Mouse (Mus musculus) spleen, adult 2 months (tissue): Measurements from ENCODE around the gene Fignl2. TPM values are rescaled to one million over a fixed set of nuclear protein-coding genes. Genes with fewer than 3 reads are reported as not detected.

Experiments used
- DNase-seq, 2 experiments: peaks; one replicate each; pipeline versions ENCODE4 v3.0.0 to v3.0.0-alpha.2; 2012 to 2021; ENCODE audit warnings: low spot score in 2 of 2, low read depth in 1 of 2
- H3K27ac ChIP-seq: fragments of 200-500 bp; 2 replicates; pipeline ENCODE4 v1.5.1; 2012; ENCODE audit warnings: low read length, inconsistent platforms; ENCODE audit not compliant: insufficient read depth
- H3K27me3 ChIP-seq: fragments of 200-500 bp; 2 replicates; pipeline ENCODE4 v1.6.1; 2012; ENCODE audit warnings: mild to moderate bottlenecking, moderate library complexity, low read length, inconsistent platforms; ENCODE audit not compliant: control insufficient read depth, insufficient read depth
- H3K36me3 ChIP-seq: fragments of 200-500 bp; 2 replicates; pipeline ENCODE4 v1.6.1; 2012; ENCODE audit warnings: mild to moderate bottlenecking, low read length, inconsistent platforms; ENCODE audit not compliant: control insufficient read depth, insufficient read depth
- H3K4me1 ChIP-seq: fragments of 200-500 bp; 2 replicates; pipeline ENCODE4 v1.6.1; 2011; ENCODE audit warnings: inconsistent platforms; ENCODE audit not compliant: control insufficient read depth, insufficient read depth, insufficient read length
- H3K4me3 ChIP-seq: fragments of 200-500 bp; 2 replicates; pipeline ENCODE4 v1.5.1; 2011; ENCODE audit warnings: mild to moderate bottlenecking, inconsistent platforms; ENCODE audit not compliant: insufficient read depth, insufficient read length; ENCODE audit errors: extremely low read depth
- CTCF ChIP-seq: fragments of 200-500 bp; IDR thresholded peaks from 2 replicates; pipeline ENCODE4 v1.5.1; 2011; ENCODE audit warnings: mild to moderate bottlenecking, inconsistent platforms; ENCODE audit not compliant: insufficient read depth, insufficient read length, insufficient replicate concordance; ENCODE audit errors: extremely low read depth
- POLR2A ChIP-seq: fragments of 200-500 bp; IDR thresholded peaks from 2 replicates; pipeline ENCODE4 v1.6.1; 2011; ENCODE audit warnings: low read depth, low read length, inconsistent platforms
- WGBS: fragments of 180-500 bp; shearing (Covaris S2); methylation state at CpG from one replicate; pipeline ENCODE4 v1.1.7; 2018; 5-methylcytosine and 5-hydroxymethylcytosine counted together
- polyA plus RNA-seq: library from polyadenylated mRNA; depleted of rRNA; stranded (reverse); fragments of >200 nt; gene quantifications from 2 replicates; pipeline ENCODE4 v1.2.3, GENCODE M21; 2012; rRNA removed

Gene Fignl2
- polyA plus RNA-seq, 1 experiment, result 2.2 TPM

DNA sequence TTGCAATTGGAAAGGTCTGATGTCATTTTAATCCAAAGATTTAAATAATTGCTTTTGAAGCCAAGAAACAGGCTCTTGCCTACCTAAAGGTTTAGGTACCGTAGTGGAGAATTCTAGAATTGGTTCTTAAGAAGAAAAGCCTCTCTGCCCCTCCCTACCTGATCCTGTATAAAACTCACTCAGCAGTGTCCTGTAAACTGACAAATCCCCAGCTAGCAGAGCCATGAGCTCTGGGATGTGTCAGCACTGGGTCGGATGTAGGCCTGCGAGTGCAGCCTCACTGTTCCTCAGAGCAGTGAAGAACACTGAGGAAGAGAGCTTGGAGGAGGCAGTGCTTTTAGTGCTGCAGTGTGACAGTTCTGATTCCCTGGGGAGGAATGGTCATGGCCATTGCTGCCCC is 73.8 kb downstream of the Fignl2 start:
- no peak for DNase-seq
- Histone ChIP-seq H3K36me3 (no peaks in the 10 kb centered on the region), H3K4me3 (no peak overlapping the region), H3K27ac (no peak overlapping the region), H3K27me3 (no peaks in the 10 kb centered on the region), H3K4me1 (no peaks in the 10 kb centered on the region)
- WGBS, result 86% methylated on average over 3 of the region's 3 CpGs
- TF ChIP-seq POLR2A (no peak), CTCF (no peak)

DNA sequence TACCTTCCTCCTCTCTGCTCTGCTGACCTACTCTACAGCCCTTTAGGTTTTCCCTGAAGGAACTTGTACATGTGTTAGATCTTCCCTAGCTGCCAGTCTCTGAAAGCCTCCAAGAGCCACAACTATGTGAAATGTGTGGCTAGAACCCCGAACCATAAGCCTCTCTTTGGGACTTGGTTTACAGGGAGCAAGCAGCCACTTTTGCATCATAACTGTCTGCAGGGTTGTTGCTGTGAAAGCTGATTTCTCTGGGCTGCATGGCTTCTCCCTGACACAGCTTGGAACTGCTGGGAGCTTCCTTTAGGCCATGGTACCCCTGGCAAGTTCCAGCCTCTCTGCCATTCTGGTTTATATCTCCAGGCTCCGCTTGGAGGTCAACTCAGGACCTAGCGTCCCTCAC is 75.9 kb downstream of the Fignl2 start:
- TF ChIP-seq POLR2A (no peak), CTCF (no peak)
- no peak overlapping the region for H3K27ac ChIP-seq
- H3K27me3 ChIP-seq, result no peaks in the 10 kb centered on the region
- no peaks in the 10 kb centered on the region for H3K36me3 ChIP-seq
- no peak overlapping the region for H3K4me3 ChIP-seq
- WGBS, result 94% methylated on average over 3 of the region's 3 CpGs
- no peaks in the 10 kb centered on the region for H3K4me1 ChIP-seq
- DNase-seq, result no peak

DNA sequence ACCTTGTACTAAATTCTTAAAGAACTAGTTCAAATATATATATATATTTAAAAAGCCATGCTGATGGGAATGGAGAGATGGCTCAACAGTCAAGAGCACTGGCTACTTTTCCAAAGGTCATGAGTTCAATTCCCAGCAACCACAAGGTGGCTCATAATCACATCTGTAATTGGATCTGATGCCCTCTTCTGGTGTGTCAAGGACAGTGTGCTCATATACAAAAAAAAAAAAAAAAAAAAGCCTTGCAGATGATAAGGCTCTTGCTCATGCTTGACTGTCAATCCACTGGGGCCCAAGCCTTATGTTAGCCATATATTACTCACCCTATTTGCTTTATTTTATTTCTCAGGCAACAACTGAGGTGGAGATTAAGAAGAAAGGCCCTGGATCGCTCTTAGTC is 76.7 kb downstream of the Fignl2 start:
- 95% methylated on average over 1 of the region's 1 CpGs for WGBS

More for the DNA sequence above, 76.7 kb downstream of the Fignl2 start:
- Histone ChIP-seq H3K27me3 (no peaks in the 10 kb centered on the region), H3K27ac (no peak overlapping the region), H3K4me3 (no peak overlapping the region), H3K36me3 (no peaks in the 10 kb centered on the region), H3K4me1 (no peaks in the 10 kb centered on the region)
- no peak for DNase-seq
- no peak for TF ChIP-seq CTCF
- TF ChIP-seq POLR2A, result no peak

Other genes with a start within 250 kb of the Fignl2 start
- gene Scn8a, start 208.7 kb downstream of the Fignl2 start, polyA plus RNA-seq, result 0.35 and 0.54 TPM in 2 replicates
- not detected in 2 replicates for gene Gm47841, start 31.2 kb downstream of the Fignl2 start, polyA plus RNA-seq
- not detected in 2 replicates for gene Ankrd33, start 37.2 kb upstream of the Fignl2 start, polyA plus RNA-seq
- 27.8 and 28.9 TPM in 2 replicates for gene Acvrl1, start 50.0 kb upstream of the Fignl2 start, polyA plus RNA-seq
- gene Acvr1b, start 95.5 kb upstream of the Fignl2 start, polyA plus RNA-seq, result 17.9 and 20.2 TPM in 2 replicates
- 5.6 and 6.5 TPM in 2 replicates for gene Grasp, start 145.6 kb upstream of the Fignl2 start, polyA plus RNA-seq
- 50.3 and 63.8 TPM in 2 replicates for gene Nr4a1, start 175.7 kb upstream of the Fignl2 start, polyA plus RNA-seq
- 24.5 and 29.4 TPM in 2 replicates for gene Atg101, start 205.7 kb upstream of the Fignl2 start, polyA plus RNA-seq
- 0.12 and 0.25 TPM in 2 replicates for gene 6030408B16Rik, start 214.6 kb upstream of the Fignl2 start, polyA plus RNA-seq